Mouse (Mus musculus) thymus, postnatal 25 days (tissue): ENCODE measurements around the gene Vmn2r23.
"Not testable (repeated sequence)": the region's sequence is repeated elsewhere in the genome, so short reads cannot be mapped to it uniquely, and the experiment has no call there.

Source experiments
- DNase-seq: peaks from one replicate; pipeline ENCODE4 v3.0.0; 2022

Gene Vmn2r23

DNA sequence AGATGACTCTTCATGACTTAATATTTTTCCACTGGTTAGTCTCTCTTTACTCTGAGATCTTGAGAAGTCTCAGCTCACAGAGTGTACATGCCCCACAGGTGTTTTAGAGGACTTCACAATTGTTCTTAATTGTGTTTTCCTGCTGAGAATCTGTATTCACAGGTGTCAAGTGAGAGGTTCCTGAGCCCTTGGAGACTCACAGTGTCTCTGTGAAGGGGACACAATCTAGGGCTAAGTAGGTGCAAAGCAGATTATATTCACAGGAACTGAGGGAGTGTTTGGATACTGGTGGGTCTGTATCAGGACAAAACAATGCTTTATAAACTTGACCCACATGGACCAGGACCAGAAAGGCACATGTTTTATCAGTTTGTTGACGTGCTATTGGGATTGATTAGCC lies at the start of gene Vmn2r23:
Gene Vmn2r23 (plus strand): TSS at position 301 of the 400 bp plus-strand sequence.
- DNase-seq: no peak

DNA sequence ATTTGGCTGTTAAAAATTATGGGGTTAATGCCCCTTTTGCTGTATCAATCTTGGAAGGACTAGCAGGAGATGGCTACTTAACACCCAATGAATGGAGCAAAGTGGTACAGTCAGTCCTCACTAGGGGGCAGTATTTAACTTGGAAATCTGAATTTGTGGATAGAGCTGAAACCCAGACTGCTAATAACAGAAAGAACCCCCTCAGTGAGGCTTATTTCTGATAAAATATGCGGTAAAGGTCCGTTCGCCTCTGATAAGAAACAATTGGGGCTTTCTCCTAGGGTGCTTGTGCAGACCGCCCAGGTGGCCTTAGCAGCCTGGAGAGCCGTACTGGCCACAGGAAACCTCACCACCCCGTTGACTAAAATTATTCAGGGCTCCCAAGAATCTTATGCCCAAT lies 45.4 kb upstream of the Vmn2r23 start:
- no peak for DNase-seq

DNA sequence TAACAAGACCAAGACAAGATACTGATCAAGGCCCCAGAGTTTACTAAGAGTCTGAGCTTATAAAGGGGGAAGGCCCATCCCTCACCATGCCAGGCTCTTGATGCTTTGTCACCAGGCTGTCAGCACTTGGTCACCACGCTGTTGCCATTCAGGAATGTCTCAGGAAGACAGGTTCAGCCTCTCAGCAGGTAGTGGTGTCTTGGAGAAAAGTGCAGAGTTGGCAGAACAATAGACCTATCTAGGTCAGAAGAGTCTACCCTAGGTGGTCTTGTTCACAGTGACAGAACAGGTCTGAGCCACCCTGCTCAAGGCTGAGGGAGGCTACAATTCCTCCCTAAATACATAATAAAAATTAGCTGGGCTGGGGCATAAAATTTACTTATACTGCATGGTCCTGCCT lies 5.8 kb upstream of the Vmn2r23 start:
- not testable (repeated sequence) for DNase-seq

DNA sequence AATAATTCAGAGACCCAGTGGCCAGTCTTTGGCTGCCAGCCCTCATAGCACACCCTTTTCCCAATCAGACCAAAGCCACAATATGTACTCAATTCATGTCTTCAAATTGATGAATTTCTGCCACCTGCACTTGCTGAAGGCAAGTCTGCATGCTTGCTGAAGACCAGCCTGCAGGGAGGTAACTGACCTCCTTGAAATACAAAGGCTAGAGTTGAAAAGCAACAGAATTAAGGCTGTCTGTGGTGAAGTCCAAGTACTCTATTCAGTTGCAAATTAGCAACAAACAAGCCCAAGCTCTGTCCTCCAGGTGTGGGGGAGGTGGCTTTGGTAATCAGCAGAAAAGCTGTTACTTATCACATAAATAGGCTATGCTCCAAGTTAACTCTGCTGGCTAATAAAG lies 5.3 kb upstream of the Vmn2r23 start:
- no peak for DNase-seq

DNA sequence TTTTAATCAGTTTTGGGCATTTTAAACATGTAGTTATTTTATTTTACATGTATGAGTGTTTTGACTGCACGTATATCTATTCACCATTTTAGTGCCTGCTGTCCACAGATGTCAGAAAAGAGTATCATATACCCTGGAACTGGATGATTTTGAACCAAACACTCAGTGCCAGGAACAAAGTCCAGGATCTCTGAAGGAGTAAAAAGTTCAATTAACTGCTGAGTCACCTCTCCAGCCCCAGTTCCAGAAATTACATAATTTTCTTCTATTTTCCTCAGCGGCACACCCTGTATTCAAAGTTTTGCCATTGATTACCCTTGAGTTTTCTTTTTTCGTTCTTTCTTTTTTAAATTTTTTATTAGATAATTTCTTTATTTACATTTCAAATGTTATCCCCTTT lies 67.6 kb downstream of the Vmn2r23 start:
- DNase-seq: no peak

DNA sequence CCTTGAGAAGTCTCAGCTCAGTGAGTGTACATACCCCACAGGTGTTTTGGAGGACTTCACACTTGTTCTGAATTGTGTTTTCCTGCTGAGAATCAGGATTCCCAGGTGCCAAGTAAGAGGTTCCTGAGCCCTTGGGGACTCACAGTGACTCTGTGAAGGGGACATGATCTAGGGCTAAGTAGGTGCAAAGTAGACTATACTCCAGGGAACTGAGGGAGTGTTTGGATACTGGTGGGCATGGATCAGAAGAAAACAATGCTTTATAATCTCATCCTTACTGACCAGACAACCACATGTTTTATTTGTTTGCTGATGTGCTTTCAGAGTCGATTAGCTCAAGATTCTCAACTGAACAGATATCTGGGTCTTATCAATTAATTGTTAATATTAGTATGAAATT lies 76.1 kb downstream of the Vmn2r23 start, which contains the start of gene Vmn2r24:
Gene Vmn2r24 (plus strand): TSS at position 301 of the 400 bp plus-strand sequence.
- DNase-seq: no peak

DNA sequence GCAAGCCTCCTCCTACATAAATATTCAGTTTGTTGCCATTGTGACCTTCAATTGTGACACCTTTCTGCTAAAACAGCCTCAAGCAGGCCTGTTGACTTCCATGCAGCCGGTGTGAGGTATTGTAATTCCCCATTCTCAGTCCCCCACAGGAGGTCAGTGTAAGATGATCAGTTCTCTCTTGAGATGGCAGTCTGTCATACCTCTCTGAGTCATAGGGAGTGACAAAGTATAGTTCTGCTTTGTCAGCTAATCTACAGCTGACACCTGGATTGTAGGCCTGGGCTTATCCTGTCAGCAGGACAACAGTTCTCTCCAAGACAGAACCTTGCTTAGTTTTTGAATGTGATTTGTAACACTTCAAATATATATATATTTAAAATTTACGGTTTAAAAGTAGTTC lies 82.4 kb downstream of the Vmn2r23 start:
- no peak for DNase-seq

DNA sequence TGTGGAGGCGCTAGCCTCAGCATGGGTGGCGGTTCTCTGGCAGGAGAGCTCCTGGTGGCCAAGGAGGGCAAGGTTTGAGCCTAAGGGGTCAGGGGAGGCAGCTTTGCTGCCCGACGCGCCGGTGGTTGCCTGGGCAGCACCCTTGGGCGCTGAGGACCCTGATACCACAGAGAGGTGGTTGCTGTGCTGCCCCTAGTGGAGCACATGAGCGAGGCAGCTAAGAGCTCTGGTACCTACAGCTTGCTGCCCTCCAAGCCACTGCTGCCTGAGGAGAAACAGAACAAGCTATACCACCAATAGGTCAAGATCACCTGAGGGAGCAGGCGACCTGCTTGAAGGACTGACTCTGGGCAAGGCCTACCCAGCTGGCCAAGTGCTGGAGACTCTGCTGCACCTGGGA lies 91.3 kb downstream of the Vmn2r23 start:
- no peak for DNase-seq
